Mouse (Mus musculus) heart, adult 2 months (tissue): ENCODE results near the gene Creld1. TPM values are rescaled to one million over a fixed set of nuclear protein-coding genes. Genes with fewer than 3 reads are reported as not detected.

Source experiments
- DNase-seq, 2 experiments: peaks; one replicate each; pipeline ENCODE4 v3.0.0; 2021
- H3K27ac ChIP-seq: fragments of 200-600 bp; 2 replicates; pipeline ENCODE4 v1.8.1; 2022
- H3K27me3 ChIP-seq: fragments of 200-500 bp; 2 replicates; pipeline ENCODE4 v1.6.1; 2012; ENCODE audit warnings: mild to moderate bottlenecking, low read length, inconsistent platforms, mixed read lengths; ENCODE audit not compliant: control insufficient read depth, insufficient read depth
- H3K36me3 ChIP-seq: fragments of 200-500 bp; 2 replicates; pipeline ENCODE4 v1.6.1; 2012; ENCODE audit warnings: low read length, inconsistent platforms; ENCODE audit not compliant: control insufficient read depth, insufficient read depth
- H3K4me1 ChIP-seq: fragments of 200-500 bp; 2 replicates; pipeline ENCODE4 v1.6.1; 2011; ENCODE audit warnings: low read length; ENCODE audit not compliant: control insufficient read depth, insufficient read depth
- H3K4me3 ChIP-seq: fragments of 200-600 bp; 2 replicates; pipeline ENCODE4 v1.8.1; 2022
- H3K79me2 ChIP-seq: fragments of 200-500 bp; replicated peaks from 2 replicates; pipeline ENCODE4 v1.6.1; 2012; ENCODE audit warnings: mild to moderate bottlenecking, inconsistent platforms, low read length, moderate library complexity, mixed read lengths; ENCODE audit not compliant: control insufficient read depth, insufficient read depth
- H3K9ac ChIP-seq: fragments of 200-500 bp; 2 replicates; pipeline ENCODE4 v1.6.1; 2012; ENCODE audit warnings: low read depth, mild to moderate bottlenecking, control low read depth, inconsistent platforms, low read length, mixed read lengths
- CTCF ChIP-seq: fragments of 200-600 bp; IDR thresholded peaks from 2 replicates; pipeline ENCODE4 v1.8.1; 2022; ENCODE audit warnings: antibody characterized with exemption, mild to moderate bottlenecking, moderate library complexity
- EP300 ChIP-seq: fragments of 200-500 bp; IDR thresholded peaks from 2 replicates; pipeline ENCODE4 v1.6.1; 2011; ENCODE audit warnings: low read depth, low read length, control low read depth; ENCODE audit not compliant: insufficient read depth
- POLR2A ChIP-seq: fragments of 200-500 bp; IDR thresholded peaks from 2 replicates; pipeline ENCODE4 v1.6.1; 2011; ENCODE audit warnings: mild to moderate bottlenecking, low read depth, low read length, control low read depth; ENCODE audit not compliant: insufficient read depth
- WGBS: fragments of 180-500 bp; shearing (Covaris S2); methylation state at CpG from one replicate; pipeline ENCODE4 v1.1.7; 2018; 5-methylcytosine and 5-hydroxymethylcytosine counted together
- intact Hi-C: fragments of 180-260 bp; cut with DNase I; formaldehyde crosslinking; loops from one replicate; pipeline ENCODE4 v1.15.1; 2025
- polyA plus RNA-seq: library from polyadenylated mRNA; depleted of rRNA; stranded (reverse); fragments of >200 nt; gene quantifications from 2 replicates; pipeline ENCODE4 v1.2.3, GENCODE M21; 2012
- total RNA-seq, 2 experiments: library from RNA; stranded (reverse); gene quantifications; 2 replicates each; pipeline ENCODE4 v1.2.3; 2021

The Creld1 gene
- total and polyA plus RNA-seq, 3 experiments, result 32.4 to 56.7 (median 53.0) TPM

DNA sequence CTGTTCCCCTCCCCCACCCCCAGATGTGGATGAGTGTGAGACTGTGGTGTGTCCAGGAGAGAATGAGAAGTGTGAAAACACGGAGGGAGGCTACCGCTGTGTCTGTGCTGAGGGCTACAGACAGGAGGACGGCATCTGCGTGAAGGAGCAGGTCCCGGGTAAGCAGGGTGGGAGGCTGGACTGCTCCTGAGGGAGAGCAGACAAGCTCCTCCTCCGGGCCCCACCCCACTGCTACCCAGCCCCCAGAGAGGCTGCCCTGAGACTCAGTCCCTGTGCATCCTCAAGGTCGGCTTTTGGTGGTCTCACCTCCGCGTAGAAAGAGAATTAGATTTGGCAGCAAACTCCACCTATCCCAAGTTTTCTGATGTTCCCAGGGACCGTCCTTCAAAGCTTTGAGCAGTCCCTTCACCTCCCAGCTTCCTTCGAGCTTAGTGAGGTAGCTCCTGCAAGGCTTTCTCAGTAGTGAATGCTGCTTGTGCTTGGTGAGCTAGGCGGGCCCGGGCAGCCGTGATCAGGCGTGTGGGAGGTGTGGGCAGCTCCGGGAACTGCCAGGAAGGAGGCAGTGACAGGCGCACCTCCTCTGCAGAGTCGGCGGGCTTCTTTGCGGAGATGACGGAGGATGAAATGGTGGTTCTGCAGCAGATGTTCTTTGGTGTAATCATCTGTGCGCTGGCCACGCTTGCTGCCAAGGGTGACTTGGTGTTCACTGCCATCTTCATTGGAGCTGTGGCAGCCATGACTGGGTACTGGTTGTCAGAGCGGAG, 9.2 kb downstream of the Creld1 start:
- no peak overlapping the region for H3K9ac ChIP-seq
- no peaks in the 10 kb centered on the region for H3K27me3 ChIP-seq
- no peak for TF ChIP-seq EP300
- TF ChIP-seq CTCF, result no peak
- TF ChIP-seq POLR2A, result no peak
- H3K79me2 ChIP-seq, result no peaks in the 10 kb centered on the region
- no peak for DNase-seq
- no peak overlapping the region for H3K27ac ChIP-seq
- H3K4me3 ChIP-seq, result no peak overlapping the region
- no peaks in the 10 kb centered on the region for H3K36me3 ChIP-seq
- 76% methylated on average over 24 of the region's 24 CpGs for WGBS
- H3K4me1 ChIP-seq, result no peaks in the 10 kb centered on the region; the same call in 1 of the 2 replicates
- intact Hi-C loops, result no loop called here

DNA sequence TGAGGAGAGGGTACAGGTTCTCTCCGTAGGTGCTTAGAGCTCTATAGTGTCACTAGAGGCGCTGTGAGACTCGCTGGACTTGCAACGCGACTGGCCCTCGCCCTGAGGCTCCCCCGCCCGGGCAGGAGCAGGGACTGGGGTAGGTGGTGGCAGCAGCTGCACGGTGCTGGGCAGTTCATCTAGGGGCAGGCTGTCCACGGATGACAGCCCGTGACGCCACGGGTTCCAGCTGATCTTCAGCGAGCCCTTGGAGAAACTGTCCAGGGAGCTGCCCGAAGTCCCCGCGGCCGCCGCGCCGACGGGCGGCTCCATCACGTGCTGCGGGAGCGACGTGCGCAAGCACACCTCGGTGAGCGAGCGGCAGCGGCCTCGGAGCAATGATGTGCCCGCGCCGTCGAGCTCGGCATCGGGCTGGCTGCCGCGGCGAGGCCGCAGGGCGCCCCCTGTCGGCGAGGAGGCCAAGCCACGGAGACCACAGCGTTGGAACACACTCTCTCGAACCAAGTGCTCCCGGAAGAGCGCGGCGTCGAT, 11.2 kb downstream of the Creld1 start:
- WGBS, result 1% methylated on average over 54 of the region's 54 CpGs
- Histone ChIP-seq H3K36me3 (no peaks in the 10 kb centered on the region), H3K4me1 (no peaks in the 10 kb centered on the region), H3K27me3 (no peaks in the 10 kb centered on the region), H3K79me2 (no peaks in the 10 kb centered on the region), H3K27ac (peak overlapping the region; percentile 69), H3K4me3 (peak overlapping the region; percentile 60), H3K9ac (peak overlapping the region; percentile 73)
- peak; percentile 89 for DNase-seq
- intact Hi-C loops, result no loop called here
- TF ChIP-seq CTCF, result peak; percentile 81
- TF ChIP-seq EP300, result no peak
- TF ChIP-seq POLR2A, result 0 out of 2 replicates have a peak, but pooled peaks have one; percentile 24

DNA sequence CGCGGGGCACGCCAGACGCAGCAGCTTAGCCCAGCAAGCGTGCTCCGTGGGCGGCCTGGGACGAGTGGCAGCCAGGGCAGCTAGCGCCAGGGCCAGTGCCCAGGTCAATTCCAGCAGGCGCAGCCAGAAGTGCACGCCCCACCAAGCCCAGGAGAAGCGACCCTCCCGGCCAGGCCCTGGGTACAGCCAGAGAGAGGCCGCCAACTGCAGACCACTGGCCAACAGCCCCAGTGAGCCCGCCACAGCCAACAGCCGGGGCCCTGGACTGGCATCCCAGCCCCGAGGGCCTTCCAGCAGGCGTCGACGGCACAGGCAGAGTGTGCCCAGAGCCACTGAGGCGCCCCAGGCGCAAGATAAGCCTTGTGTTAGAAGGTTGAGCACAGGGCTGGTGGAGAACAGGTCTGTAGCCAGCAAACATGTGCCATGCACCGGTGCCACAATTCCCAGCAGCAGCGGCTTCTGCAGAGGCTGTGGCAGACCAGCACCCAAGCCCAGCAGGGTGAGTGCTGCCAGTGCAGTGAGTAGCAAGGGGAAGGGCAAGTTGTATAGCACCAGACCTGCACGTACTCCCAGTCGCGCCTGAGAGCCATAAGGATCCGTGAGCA, 12.1 kb downstream of the Creld1 start:
- H3K27ac ChIP-seq, result no peak overlapping the region
- no peaks in the 10 kb centered on the region for H3K4me1 ChIP-seq
- TF ChIP-seq EP300, result no peak
- TF ChIP-seq CTCF, result no peak
- TF ChIP-seq POLR2A, result no peak
- H3K79me2 ChIP-seq, result no peaks in the 10 kb centered on the region
- H3K9ac ChIP-seq, result peak overlapping the region; percentile 73; the same call in 1 of the 2 replicates
- H3K4me3 ChIP-seq, result peak overlapping the region; percentile 60
- intact Hi-C loops, result no loop called here
- no peak for DNase-seq
- no peaks in the 10 kb centered on the region for H3K36me3 ChIP-seq
- 27% methylated on average over 28 of the region's 28 CpGs for WGBS
- no peaks in the 10 kb centered on the region for H3K27me3 ChIP-seq

DNA sequence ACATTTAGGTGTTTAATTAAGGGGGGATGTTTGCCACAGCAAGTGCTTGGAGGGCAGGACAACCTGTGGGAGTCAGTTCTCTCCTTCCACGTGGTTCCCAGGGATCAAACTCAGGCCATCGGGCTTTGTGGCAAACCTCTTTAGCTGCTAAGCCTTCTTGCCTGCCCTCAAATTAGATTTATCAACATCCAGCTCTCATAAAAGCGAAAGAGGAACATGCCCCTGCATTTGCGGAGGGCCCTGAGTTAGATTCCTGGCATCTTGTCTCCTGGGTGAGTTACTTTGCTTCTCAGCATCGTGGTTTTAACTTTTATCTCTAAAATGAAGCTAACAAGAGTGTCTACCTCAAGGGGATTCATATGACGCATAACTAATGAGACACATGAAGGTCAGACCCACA, 16.2 kb downstream of the Creld1 start:
- H3K9ac ChIP-seq, result no peak overlapping the region
- H3K79me2 ChIP-seq, result no peaks in the 10 kb centered on the region
- intact Hi-C loops, result no loop called here
- H3K27me3 ChIP-seq, result peaks cover 5% of the 10 kb centered on the region
- H3K27ac ChIP-seq, result no peak overlapping the region
- no peak overlapping the region for H3K4me3 ChIP-seq
- DNase-seq, result no peak
- H3K4me1 ChIP-seq, result no peaks in the 10 kb centered on the region
- TF ChIP-seq POLR2A (no peak), EP300 (no peak), CTCF (no peak)
- H3K36me3 ChIP-seq, result no peaks in the 10 kb centered on the region
- WGBS, result 70% methylated on average over 6 of the region's 6 CpGs

DNA sequence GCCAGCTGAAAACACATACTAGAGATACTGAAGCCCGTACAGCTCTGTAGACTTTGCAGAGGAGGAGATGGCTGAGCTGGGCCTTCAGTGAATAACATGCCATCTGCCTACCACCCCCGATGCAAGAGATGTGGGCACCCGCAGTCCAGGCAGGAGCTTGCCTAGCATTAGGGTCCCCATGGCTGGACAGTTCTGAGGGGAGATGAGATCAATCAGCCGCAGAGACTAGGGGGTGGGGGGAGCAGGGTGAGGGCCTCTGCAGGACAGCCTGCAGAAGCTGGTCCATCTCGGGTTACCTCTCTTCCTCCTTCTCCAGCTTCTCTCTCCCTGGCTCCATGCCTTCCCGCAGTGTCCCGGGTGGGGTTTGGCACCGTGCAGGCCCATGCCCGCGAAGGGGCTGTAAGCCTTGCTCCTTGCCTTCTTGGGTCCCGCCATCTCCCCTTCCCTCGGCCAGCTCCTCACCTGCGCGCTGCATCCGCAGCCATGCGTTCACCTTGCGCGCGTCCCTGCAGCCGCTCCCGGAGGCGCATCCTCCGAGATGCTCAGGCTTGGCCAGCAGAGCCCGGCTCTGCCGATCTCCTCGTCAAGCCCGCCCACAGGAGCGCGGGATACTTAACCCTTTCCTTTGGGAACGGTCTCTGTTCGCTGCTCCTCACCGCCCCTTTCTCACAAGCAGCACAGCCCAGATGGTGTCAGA, 18.4 kb downstream of the Creld1 start, which contains the start of gene Prrt3:
Gene Prrt3 (minus strand): TSS at position 544 of the 697 bp plus-strand sequence.
- no peak for TF ChIP-seq POLR2A
- no peak for TF ChIP-seq CTCF
- no peak for TF ChIP-seq EP300
- DNase-seq, result no peak
- Histone ChIP-seq H3K36me3 (no peaks in the 10 kb centered on the region), H3K27ac (no peak within 1 kb of the TSS), H3K9ac (no peak within 1 kb of the TSS), H3K4me1 (no peaks in the 10 kb centered on the region), H3K27me3 (peaks cover 5% of the 10 kb centered on the region), H3K4me3 (no peak within 1 kb of the TSS), H3K79me2 (no peaks in the 10 kb centered on the region)
- 8% methylated on average over 32 of the region's 32 CpGs for WGBS
- intact Hi-C loops, result no loop called here
